Mouse (Mus musculus): ENCODE measurements around the gene Nsmce4a. TPM values are rescaled to one million over a fixed set of nuclear protein-coding genes. Genes with fewer than 3 reads are reported as not detected.

Gene Nsmce4a
- polyA plus RNA-seq, 1 experiment = 72.1 TPM

DNA sequence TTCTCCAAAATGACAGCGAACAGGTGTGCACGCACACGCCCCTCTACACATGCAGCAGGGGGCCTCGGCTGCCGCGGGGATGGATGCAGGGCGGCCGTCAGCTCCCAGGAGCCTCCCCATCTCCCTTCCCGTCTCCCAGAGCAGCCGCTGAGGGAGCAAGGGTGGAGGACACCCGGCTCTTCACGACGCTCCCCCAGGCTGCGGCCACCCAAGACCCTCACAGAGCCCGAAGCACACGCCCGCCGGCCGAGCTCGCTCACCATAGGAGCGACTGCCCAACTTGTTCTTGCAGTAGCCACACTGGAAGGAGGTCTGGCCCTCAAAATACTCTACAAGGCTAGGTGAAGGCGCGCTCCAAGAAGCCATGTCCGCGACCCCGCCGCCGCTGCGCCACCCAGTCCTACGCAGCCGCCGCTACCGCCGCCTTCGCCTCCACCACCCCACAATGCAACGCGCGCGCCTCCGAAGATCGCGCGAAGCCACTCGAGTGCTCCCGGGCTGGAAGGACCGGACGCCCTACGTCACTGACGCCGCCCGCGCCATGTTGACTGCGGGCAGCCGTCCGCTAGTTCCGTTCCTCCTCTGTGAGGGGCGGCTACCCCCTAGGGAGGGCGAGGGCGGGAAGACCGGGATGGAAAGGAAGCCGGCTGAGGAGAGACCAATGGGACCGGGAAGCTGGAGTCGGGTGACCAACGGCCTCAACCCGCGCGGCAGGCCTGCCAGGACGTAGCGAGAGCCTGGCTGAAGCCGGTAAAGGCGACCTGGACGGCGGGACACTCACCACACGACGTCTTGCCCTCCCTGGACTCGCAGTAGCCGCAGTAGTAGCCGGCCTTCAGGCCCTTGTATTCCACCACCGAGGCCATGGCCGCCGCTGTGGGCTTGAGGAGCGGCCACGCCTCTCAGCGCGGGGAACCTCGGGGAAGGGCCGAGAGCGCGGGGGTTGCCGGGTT, 53.5 kb downstream of the Nsmce4a start:
- WGBS = under 1% methylated on average over 90 of the region's 90 CpGs
- H3K36me3 ChIP-seq (ENCODE audit: control insufficient read depth, insufficient read depth, low read length) = no peaks in the 10 kb centered on the region
- TF ChIP-seq POLR2A (IDR thresholded peaks at IDR 0.05; ENCODE audit: control insufficient read depth, extremely low read depth, insufficient read depth, low read length, poor library complexity) (peak; percentile 70), CTCF (IDR thresholded peaks at IDR 0.05; ENCODE audit: borderline replicate concordance, control insufficient read depth, extremely low read depth, insufficient read depth, low read length, poor library complexity) (0 out of 2 replicates have a peak, but pooled peaks have one; percentile 50)
- DNase-seq = peak; percentile 96
- no peaks in the 10 kb centered on the region for H3K27me3 ChIP-seq (ENCODE audit: control insufficient read depth, insufficient read depth, low read length)
- peak overlapping the region; percentile 83 for H3K4me3 ChIP-seq (ENCODE audit: control insufficient read depth, insufficient read depth, low read length)
- no peak overlapping the region for H3K27ac ChIP-seq (ENCODE audit: control insufficient read depth, insufficient read depth, low read length)
- peaks cover 6% of the 10 kb centered on the region for H3K4me1 ChIP-seq (replicated peaks; ENCODE audit: control insufficient read depth, insufficient read depth, low read length)

- Histone ChIP-seq H3K27me3 (ENCODE audit: control insufficient read depth, insufficient read depth, low read length) (no peaks in the 10 kb centered on the region), H3K27ac (ENCODE audit: control insufficient read depth, insufficient read depth, low read length) (no peak overlapping the region), H3K4me1 (replicated peaks; ENCODE audit: control insufficient read depth, insufficient read depth, low read length) (peaks cover 6% of the 10 kb centered on the region), H3K36me3 (ENCODE audit: control insufficient read depth, insufficient read depth, low read length) (no peaks in the 10 kb centered on the region), H3K4me3 (ENCODE audit: control insufficient read depth, insufficient read depth, low read length) (peak overlapping the region; percentile 83)
- DNase-seq = no peak
- WGBS = 36% methylated on average over 26 of the region's 26 CpGs
- TF ChIP-seq POLR2A (IDR thresholded peaks at IDR 0.05; ENCODE audit: control insufficient read depth, extremely low read depth, insufficient read depth, low read length, poor library complexity) (no peak), CTCF (IDR thresholded peaks at IDR 0.05; ENCODE audit: borderline replicate concordance, control insufficient read depth, extremely low read depth, insufficient read depth, low read length, poor library complexity) (no peak)
Observed at GRCm38 (mm10) chr7:130518213-130519095, 54.5 kb downstream of the Nsmce4a start.

- no peak overlapping the region for H3K4me3 ChIP-seq (ENCODE audit: control insufficient read depth, insufficient read depth, low read length)
- WGBS = 78% methylated on average over 5 of the region's 5 CpGs
- no peaks in the 10 kb centered on the region for H3K4me1 ChIP-seq (replicated peaks; ENCODE audit: control insufficient read depth, insufficient read depth, low read length)
- no peaks in the 10 kb centered on the region for H3K27me3 ChIP-seq (ENCODE audit: control insufficient read depth, insufficient read depth, low read length)
- H3K36me3 ChIP-seq (ENCODE audit: control insufficient read depth, insufficient read depth, low read length) = peaks cover 24% of the 10 kb centered on the region
- DNase-seq = no peak
- no peak for TF ChIP-seq CTCF (IDR thresholded peaks at IDR 0.05; ENCODE audit: borderline replicate concordance, control insufficient read depth, extremely low read depth, insufficient read depth, low read length, poor library complexity)
- TF ChIP-seq POLR2A (IDR thresholded peaks at IDR 0.05; ENCODE audit: control insufficient read depth, extremely low read depth, insufficient read depth, low read length, poor library complexity) = no peak
- no peak overlapping the region for H3K27ac ChIP-seq (ENCODE audit: control insufficient read depth, insufficient read depth, low read length)
Observed at GRCm38 (mm10) chr7:130510243-130510642, 62.7 kb downstream of the Nsmce4a start.

DNA sequence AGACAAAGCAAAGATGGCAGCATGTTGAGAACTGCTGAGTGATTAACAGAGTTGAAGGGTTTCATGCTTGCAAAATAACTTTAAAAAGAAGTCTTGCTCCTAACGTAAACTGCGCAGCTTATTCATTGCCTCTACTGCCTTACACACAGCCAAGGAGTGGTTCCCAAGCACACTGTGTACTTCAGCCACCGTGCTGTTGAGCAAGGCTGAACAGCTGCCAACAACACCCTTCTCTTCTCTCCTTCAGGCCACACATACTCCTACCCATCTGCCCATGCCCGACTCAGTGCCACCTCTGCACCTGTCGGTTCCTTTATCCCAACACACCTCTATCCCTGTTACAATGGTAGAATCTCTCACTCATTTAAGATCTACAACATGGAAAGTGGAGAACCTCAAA, 69.9 kb downstream of the Nsmce4a start:
- Histone ChIP-seq H3K4me3 (ENCODE audit: control insufficient read depth, insufficient read depth, low read length) (no peak overlapping the region), H3K27ac (ENCODE audit: control insufficient read depth, insufficient read depth, low read length) (no peak overlapping the region), H3K36me3 (ENCODE audit: control insufficient read depth, insufficient read depth, low read length) (peaks cover 12% of the 10 kb centered on the region), H3K4me1 (replicated peaks; ENCODE audit: control insufficient read depth, insufficient read depth, low read length) (no peaks in the 10 kb centered on the region), H3K27me3 (ENCODE audit: control insufficient read depth, insufficient read depth, low read length) (no peaks in the 10 kb centered on the region)
- 97% methylated on average over 5 of the region's 5 CpGs for WGBS
- no peak for TF ChIP-seq POLR2A (IDR thresholded peaks at IDR 0.05; ENCODE audit: control insufficient read depth, extremely low read depth, insufficient read depth, low read length, poor library complexity)
- no peak for TF ChIP-seq CTCF (IDR thresholded peaks at IDR 0.05; ENCODE audit: borderline replicate concordance, control insufficient read depth, extremely low read depth, insufficient read depth, low read length, poor library complexity)
- DNase-seq = no peak

- H3K4me3 ChIP-seq (ENCODE audit: control insufficient read depth, insufficient read depth, low read length) = no peak overlapping the region
- no peaks in the 10 kb centered on the region for H3K27me3 ChIP-seq (ENCODE audit: control insufficient read depth, insufficient read depth, low read length)
- no peak overlapping the region for H3K27ac ChIP-seq (ENCODE audit: control insufficient read depth, insufficient read depth, low read length)
- 3% methylated on average over 1 of the region's 1 CpGs for WGBS
- H3K4me1 ChIP-seq (replicated peaks; ENCODE audit: control insufficient read depth, insufficient read depth, low read length) = no peaks in the 10 kb centered on the region
- no peak for TF ChIP-seq POLR2A (IDR thresholded peaks at IDR 0.05; ENCODE audit: control insufficient read depth, extremely low read depth, insufficient read depth, low read length, poor library complexity)
- H3K36me3 ChIP-seq (ENCODE audit: control insufficient read depth, insufficient read depth, low read length) = peaks cover 12% of the 10 kb centered on the region
- no peak for DNase-seq
Observed at GRCm38 (mm10) chr7:130501499-130501898, 71.4 kb downstream of the Nsmce4a start.

- TF ChIP-seq CTCF (IDR thresholded peaks at IDR 0.05; ENCODE audit: borderline replicate concordance, control insufficient read depth, extremely low read depth, insufficient read depth, low read length, poor library complexity) (no peak), POLR2A (IDR thresholded peaks at IDR 0.05; ENCODE audit: control insufficient read depth, extremely low read depth, insufficient read depth, low read length, poor library complexity) (no peak)
- Histone ChIP-seq H3K4me1 (replicated peaks; ENCODE audit: control insufficient read depth, insufficient read depth, low read length) (0 out of 2 replicates have a peak, but pooled peaks cover 3% of the 10 kb centered on the region), H3K27me3 (ENCODE audit: control insufficient read depth, insufficient read depth, low read length) (no peaks in the 10 kb centered on the region), H3K27ac (ENCODE audit: control insufficient read depth, insufficient read depth, low read length) (no peak overlapping the region), H3K4me3 (ENCODE audit: control insufficient read depth, insufficient read depth, low read length) (no peak overlapping the region), H3K36me3 (ENCODE audit: control insufficient read depth, insufficient read depth, low read length) (no peaks in the 10 kb centered on the region; the same call in 1 of the 2 replicates)
- 93% methylated on average over 3 of the region's 3 CpGs for WGBS
- DNase-seq = no peak
Observed at GRCm38 (mm10) chr7:130493346-130493745, 79.6 kb downstream of the Nsmce4a start.
